Mouse (Mus musculus) liver, adult 2 months (tissue): Measurements from ENCODE around the gene Atp1b3. TPM values are rescaled to one million over a fixed set of nuclear protein-coding genes. Genes with fewer than 3 reads are reported as not detected.

Experiments used
- DNase-seq: peaks from one replicate; pipeline ENCODE4 v3.0.0-alpha.2; 2011; ENCODE audit warnings: low read depth, low spot score; ENCODE audit errors: extremely low read depth
- H3K27ac ChIP-seq: fragments of 200-500 bp; replicated peaks from 2 replicates; pipeline ENCODE4 v1.5.1; 2012; ENCODE audit warnings: low read depth, mild to moderate bottlenecking, control low read depth, inconsistent platforms, low read length; ENCODE audit not compliant: insufficient read depth
- H3K27me3 ChIP-seq: fragments of 200-500 bp; 2 replicates; pipeline ENCODE4 v1.6.1; 2012; ENCODE audit warnings: mild to moderate bottlenecking, moderate library complexity, low read length, inconsistent platforms; ENCODE audit not compliant: control insufficient read depth, insufficient read depth
- H3K36me3 ChIP-seq: fragments of 200-500 bp; 2 replicates; pipeline ENCODE4 v1.6.1; 2012; ENCODE audit warnings: low read length, inconsistent platforms; ENCODE audit not compliant: control insufficient read depth, insufficient read depth
- H3K4me1 ChIP-seq: fragments of 200-500 bp; 2 replicates; pipeline ENCODE4 v1.6.1; 2011; ENCODE audit warnings: low read length; ENCODE audit not compliant: control insufficient read depth, insufficient read depth
- H3K4me3 ChIP-seq: fragments of 200-500 bp; 2 replicates; pipeline ENCODE4 v1.5.1; 2011; ENCODE audit warnings: low read depth, mild to moderate bottlenecking, control low read depth, low read length, moderate library complexity; ENCODE audit not compliant: insufficient read depth
- H3K79me2 ChIP-seq: fragments of 200-500 bp; 2 replicates; pipeline ENCODE4 v1.6.1; 2012; ENCODE audit warnings: inconsistent platforms, mild to moderate bottlenecking, low read length, moderate library complexity; ENCODE audit not compliant: control insufficient read depth, insufficient read depth
- H3K9ac ChIP-seq: fragments of 200-500 bp; 2 replicates; pipeline ENCODE4 v1.6.1; 2012; ENCODE audit warnings: low read depth, mild to moderate bottlenecking, control low read depth, inconsistent platforms, low read length
- CTCF ChIP-seq: fragments of 200-500 bp; IDR thresholded peaks from 2 replicates; pipeline ENCODE4 v1.5.1; 2011; ENCODE audit warnings: low read depth, low read length, control low read depth
- POLR2A ChIP-seq: fragments of 200-500 bp; IDR thresholded peaks from 2 replicates; pipeline ENCODE4 v1.6.1; 2011; ENCODE audit warnings: low read length, control low read depth; ENCODE audit not compliant: insufficient read depth; ENCODE audit errors: extremely low read depth
- WGBS: fragments of 180-500 bp; shearing (Covaris S2); methylation state at CpG from one replicate; pipeline ENCODE4 v1.1.7; 2018; 5-methylcytosine and 5-hydroxymethylcytosine counted together
- polyA plus RNA-seq: library from polyadenylated mRNA; depleted of rRNA; stranded (reverse); fragments of >200 nt; gene quantifications from 2 replicates; pipeline ENCODE4 v1.2.3, GENCODE M21; 2012
- total RNA-seq: library from RNA; depleted of rRNA; stranded (reverse); fragments of >200 nt; gene quantifications from 2 replicates; pipeline ENCODE4 v1.2.3, GENCODE M21; 2014

The Atp1b3 gene
- total and polyA plus RNA-seq, 2 experiments = 13.5 to 22.3 TPM

DNA sequence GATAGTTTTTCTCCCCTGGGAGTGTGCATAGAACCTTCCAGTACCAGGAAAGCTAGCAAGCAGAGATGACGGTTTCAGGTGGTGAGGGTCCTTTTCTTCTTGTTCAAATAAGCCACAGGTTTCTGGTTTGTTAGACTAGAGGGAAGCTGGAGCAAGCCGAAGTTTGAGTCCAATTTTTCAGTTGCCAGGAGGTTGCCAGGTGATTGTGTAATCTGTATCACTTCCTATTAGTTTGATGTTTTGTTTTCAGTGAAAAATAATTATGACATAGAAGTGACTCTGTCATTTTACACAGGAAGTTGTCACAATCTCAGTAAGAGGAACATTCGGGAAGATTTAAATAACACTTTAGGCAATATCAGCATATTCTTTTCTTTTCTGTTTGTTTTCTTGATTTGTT is 11.6 kb upstream of the Atp1b3 start:
- no peaks in the 10 kb centered on the region for H3K4me1 ChIP-seq
- no peaks in the 10 kb centered on the region for H3K36me3 ChIP-seq
- peak; percentile 52 for DNase-seq
- TF ChIP-seq CTCF (no peak), POLR2A (no peak)
- 25% methylated on average over 3 of the region's 3 CpGs for WGBS
- H3K9ac ChIP-seq = no peak overlapping the region
- no peak overlapping the region for H3K27ac ChIP-seq
- no peaks in the 10 kb centered on the region for H3K79me2 ChIP-seq
- no peak overlapping the region for H3K4me3 ChIP-seq
- no peaks in the 10 kb centered on the region; the same call in 1 of the 2 replicates for H3K27me3 ChIP-seq

DNA sequence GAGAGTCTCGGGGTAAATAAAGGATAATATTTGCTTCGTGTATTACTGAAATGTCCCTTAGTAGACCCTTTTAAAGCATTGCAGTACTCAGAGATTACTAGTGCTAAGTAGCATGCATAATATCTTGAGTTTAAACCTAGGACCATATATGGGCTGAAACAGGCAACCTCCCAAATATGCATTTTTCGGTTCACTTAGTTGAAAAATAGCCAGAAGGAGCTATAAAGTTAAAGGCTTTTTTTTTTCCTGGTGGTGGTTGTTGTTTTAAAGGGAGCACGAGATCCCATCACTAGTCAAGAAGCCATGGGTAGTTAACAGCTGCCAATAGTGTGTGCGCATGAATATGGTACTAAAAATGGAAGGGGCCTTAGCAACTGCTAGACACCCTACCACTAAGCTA is 6.8 kb upstream of the Atp1b3 start:
- no peak overlapping the region for H3K9ac ChIP-seq
- H3K4me1 ChIP-seq = no peaks in the 10 kb centered on the region

DNA sequence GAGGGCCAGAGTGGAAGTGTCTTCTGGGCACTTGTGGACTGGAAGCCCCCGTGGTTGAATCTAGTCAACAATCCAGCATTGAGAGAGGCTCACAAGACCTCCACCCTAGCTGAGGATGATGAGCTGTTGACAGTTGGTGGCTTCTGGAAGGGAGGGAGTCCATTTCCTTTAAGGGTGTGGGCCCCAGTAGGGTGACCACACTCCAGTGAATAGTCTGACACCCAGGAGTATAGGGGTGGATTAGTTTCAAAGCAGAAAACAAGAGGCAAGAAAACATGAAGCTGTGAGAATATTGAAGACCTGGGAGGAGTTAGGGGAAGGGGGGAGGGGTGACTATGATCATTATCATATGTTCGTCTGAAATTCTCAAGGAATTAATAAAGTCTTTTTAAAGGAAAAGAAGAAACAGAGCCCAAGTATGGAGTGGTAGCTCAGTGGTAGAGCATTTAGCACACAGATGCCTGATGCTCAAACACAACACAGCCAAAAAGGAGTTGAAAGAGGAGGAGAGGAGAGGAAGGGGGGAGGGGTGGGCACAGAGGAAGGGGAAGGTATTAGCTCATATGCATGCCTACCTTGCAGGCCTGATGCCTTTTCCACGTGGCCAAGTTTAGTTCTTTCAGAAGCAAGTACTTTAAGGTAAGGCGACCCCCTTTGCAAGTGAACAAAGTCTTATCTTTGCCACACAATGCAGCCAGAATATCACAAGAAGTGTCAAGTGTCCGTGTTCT is 5.6 kb upstream of the Atp1b3 start:
- H3K27me3 ChIP-seq = no peaks in the 10 kb centered on the region; the same call in 1 of the 2 replicates
- TF ChIP-seq CTCF (no peak), POLR2A (no peak)
- no peak overlapping the region for H3K4me3 ChIP-seq
- H3K27ac ChIP-seq = no peak overlapping the region
- no peak for DNase-seq
- no peaks in the 10 kb centered on the region for H3K36me3 ChIP-seq
- no peak overlapping the region for H3K9ac ChIP-seq
- H3K79me2 ChIP-seq = no peaks in the 10 kb centered on the region
- WGBS = 70% methylated on average over 5 of the region's 5 CpGs
- no peaks in the 10 kb centered on the region for H3K4me1 ChIP-seq

More for the DNA sequence above, 6.8 kb upstream of the Atp1b3 start:
- no peak for DNase-seq
- H3K36me3 ChIP-seq = no peaks in the 10 kb centered on the region
- H3K27ac ChIP-seq = no peak overlapping the region
- no peaks in the 10 kb centered on the region; the same call in 1 of the 2 replicates for H3K27me3 ChIP-seq
- WGBS = 90% methylated on average over 5 of the region's 5 CpGs
- no peaks in the 10 kb centered on the region for H3K79me2 ChIP-seq
- no peak for TF ChIP-seq POLR2A
- no peak for TF ChIP-seq CTCF
- H3K4me3 ChIP-seq = no peak overlapping the region

DNA sequence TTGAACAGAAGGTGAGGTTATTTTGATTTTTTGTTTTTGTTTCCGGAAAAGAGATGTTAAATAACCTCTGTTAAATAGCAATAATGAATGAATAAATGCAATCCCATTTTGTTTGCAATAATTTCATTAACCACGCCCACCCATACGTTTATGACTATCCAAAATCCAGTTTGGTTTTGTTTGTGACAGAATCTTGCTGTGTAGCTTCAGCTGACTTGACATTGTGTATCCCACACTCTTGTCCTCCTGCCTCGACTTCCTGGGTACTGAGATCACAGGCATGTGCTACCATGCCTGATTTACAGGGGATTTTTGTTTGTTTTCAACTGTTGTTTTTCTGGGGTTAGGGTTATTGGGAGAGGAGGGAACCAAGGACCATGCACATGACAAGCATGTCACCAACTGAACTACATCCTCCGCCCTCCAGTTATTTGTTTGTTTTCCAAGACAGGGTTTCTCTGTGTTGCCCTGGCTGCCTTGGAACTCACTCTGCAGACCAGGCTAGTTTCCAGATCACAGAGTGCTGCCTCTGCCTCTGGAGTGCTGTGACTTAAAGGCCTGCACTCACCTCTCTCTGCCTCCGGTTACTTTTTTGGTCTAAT is 1.1 kb upstream of the Atp1b3 start:
- no peaks in the 10 kb centered on the region for H3K27me3 ChIP-seq
- no peaks in the 10 kb centered on the region for H3K4me1 ChIP-seq
- WGBS = 61% methylated on average over 6 of the region's 6 CpGs
- H3K36me3 ChIP-seq = no peaks in the 10 kb centered on the region
- no peak overlapping the region for H3K9ac ChIP-seq
- H3K79me2 ChIP-seq = peaks cover 6% of the 10 kb centered on the region; the same call in 1 of the 2 replicates
- H3K4me3 ChIP-seq = no peak overlapping the region
- peak; percentile 28 for DNase-seq
- TF ChIP-seq POLR2A = no peak
- TF ChIP-seq CTCF = no peak
- H3K27ac ChIP-seq = no peak overlapping the region

DNA sequence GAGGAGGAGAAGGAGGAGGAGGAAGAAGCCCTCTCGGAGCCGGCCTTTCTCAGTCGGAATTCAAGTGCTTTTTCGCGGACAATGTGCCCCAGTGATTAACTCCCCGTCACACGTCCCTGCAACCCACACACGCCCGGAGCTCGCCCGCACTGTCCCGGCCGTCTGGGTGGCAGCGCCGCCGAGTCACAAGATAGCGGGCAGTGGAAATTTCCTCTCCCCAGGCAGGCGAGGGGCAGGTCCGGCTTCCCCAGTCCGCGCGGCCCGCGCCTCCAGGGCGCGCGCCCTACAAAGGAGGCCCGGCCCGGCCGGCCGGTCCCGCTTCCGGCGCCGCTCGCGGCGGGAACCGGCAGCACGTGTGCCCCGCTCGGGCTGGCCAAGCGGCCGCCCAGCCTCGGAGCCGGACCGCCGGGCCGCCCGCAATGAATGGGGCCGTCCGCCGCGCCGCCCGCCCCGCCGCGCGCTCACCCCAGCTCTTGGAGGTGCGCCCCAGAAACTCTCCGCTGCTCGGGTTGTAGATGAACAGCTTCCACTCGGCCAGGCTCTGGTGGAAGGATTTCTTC is 581 bp downstream of the Atp1b3 start:
- TF ChIP-seq POLR2A (no peak), CTCF (no peak)
- Histone ChIP-seq H3K9ac (peak overlapping the region; percentile 63), H3K4me1 (no peaks in the 10 kb centered on the region), H3K79me2 (peaks cover 9% of the 10 kb centered on the region; the same call in 1 of the 2 replicates), H3K27me3 (no peaks in the 10 kb centered on the region), H3K36me3 (no peaks in the 10 kb centered on the region), H3K4me3 (peak overlapping the region; percentile 63), H3K27ac (peak overlapping the region; percentile 63)
- peak; percentile 38 for DNase-seq
- WGBS = under 1% methylated on average over 64 of the region's 64 CpGs
